Mouse (Mus musculus) embryonic facial prominence, embryonic 11.5 days (tissue): ENCODE results near the gene Sez6l2. TPM values are rescaled to one million over a fixed set of nuclear protein-coding genes. Genes with fewer than 3 reads are reported as not detected.
"Not testable (repeated sequence)": the region's sequence is repeated elsewhere in the genome, so short reads cannot be mapped to it uniquely, and the experiment has no call there.

Experiments used
- ATAC-seq: fragments of 200-750 bp; cut with Nextera tagmentation; replicated peaks from 2 replicates; pipeline ENCODE4 v1.8.0; 2017; ENCODE audit warnings: low read depth; ENCODE audit not compliant: insufficient number of reproducible peaks, low FRiP score, low TSS enrichment
- DNase-seq: peaks from one replicate; pipeline ENCODE4 v3.0.0-alpha.2; 2015; ENCODE audit warnings: low spot score
- H3K27ac ChIP-seq: fragments of 300-500 bp; sonication (generic); replicated peaks from 2 replicates; pipeline ENCODE4 v1.5.1; 2014; ENCODE audit warnings: mild to moderate bottlenecking, low read depth, low read length, control low read depth
- H3K27me3 ChIP-seq: fragments of 300-500 bp; sonication (generic); 2 replicates; pipeline ENCODE4 v1.6.1; 2014; ENCODE audit warnings: mild to moderate bottlenecking, low read length, moderate library complexity, mixed read lengths; ENCODE audit not compliant: control insufficient read depth, insufficient read depth
- H3K36me3 ChIP-seq: fragments of 300-500 bp; sonication (generic); replicated peaks from 2 replicates; pipeline ENCODE4 v1.6.1; 2014; ENCODE audit warnings: low read depth, mild to moderate bottlenecking, low read length, moderate library complexity, mixed read lengths; ENCODE audit not compliant: control insufficient read depth, insufficient read depth
- H3K4me1 ChIP-seq: fragments of 300-500 bp; sonication (generic); 2 replicates; pipeline ENCODE4 v1.6.1; 2014; ENCODE audit warnings: low read length, mixed read lengths; ENCODE audit not compliant: control insufficient read depth, insufficient read depth
- H3K4me2 ChIP-seq: fragments of 300-500 bp; sonication (generic); 2 replicates; pipeline ENCODE4 v1.6.1; 2014; ENCODE audit warnings: low read depth, mild to moderate bottlenecking, control low read depth, low read length, moderate library complexity
- H3K4me3 ChIP-seq: fragments of 300-500 bp; sonication (generic); 2 replicates; pipeline ENCODE4 v1.5.1; 2014; ENCODE audit warnings: low read depth, low read length, control low read depth
- H3K9ac ChIP-seq: fragments of 300-500 bp; sonication (generic); replicated peaks from 2 replicates; pipeline ENCODE4 v1.6.1; 2014; ENCODE audit warnings: mild to moderate bottlenecking, control low read depth, low read length
- H3K9me3 ChIP-seq: fragments of 300-500 bp; sonication (generic); replicated peaks from 2 replicates; pipeline ENCODE4 v1.6.1; 2016; ENCODE audit warnings: mild to moderate bottlenecking, low read length, inconsistent platforms, mixed read lengths; ENCODE audit not compliant: control insufficient read depth
- WGBS: fragments of 180-500 bp; shearing (Covaris S2); extraction: QIAGEN DNeasy Blood & Tissue Kit; methylation state at CpG from one replicate; pipeline ENCODE4 v1.1.7; 2014; 5-methylcytosine and 5-hydroxymethylcytosine counted together
- polyA plus RNA-seq: library from polyadenylated mRNA; unstranded; fragments of >200 nt; fragmentation: Nextera tagmentation; extraction: Ambion mirVana; gene quantifications from 2 replicates; pipeline ENCODE4 v1.2.1, GENCODE M21; 2014

The Sez6l2 gene
- polyA plus RNA-seq: 1.2 and 3.2 TPM in 2 replicates

GRCm38 (mm10) chr7:126949793-126950646 lies at the start of gene Sez6l2:
Gene Sez6l2 (plus strand): TSS chr7:126950563.
- Histone ChIP-seq H3K4me1 (peaks cover 2% of the 10 kb centered on the region; the same call in 1 of the 2 replicates), H3K9ac (0 out of 2 replicates have a peak within 1 kb of the TSS, but pooled peaks have one; percentile 22), H3K9me3 (no peaks in the 10 kb centered on the region), H3K27me3 (peaks cover 13% of the 10 kb centered on the region), H3K36me3 (no peaks in the 10 kb centered on the region), H3K27ac (no peak within 1 kb of the TSS), H3K4me3 (peak within 1 kb of the TSS; percentile 32), H3K4me2 (peak within 1 kb of the TSS; percentile 88)
- ATAC-seq (peak; percentile 91), DNase-seq (peak; percentile 95)
- under 1% methylated on average over 42 of the region's 42 CpGs for WGBS

- H3K4me1 ChIP-seq: no peaks in the 10 kb centered on the region
- no peaks in the 10 kb centered on the region for H3K27me3 ChIP-seq
- 81% methylated on average over 3 of the region's 3 CpGs for WGBS
- H3K36me3 ChIP-seq: no peaks in the 10 kb centered on the region
- ATAC-seq: no peak
- no peak overlapping the region for H3K9ac ChIP-seq
- H3K4me3 ChIP-seq: no peak overlapping the region
- no peaks in the 10 kb centered on the region for H3K9me3 ChIP-seq
- no peak overlapping the region for H3K27ac ChIP-seq
- H3K4me2 ChIP-seq: no peak overlapping the region
- no peak for DNase-seq
Measured at GRCm38 (mm10) chr7:126905590-126905989, 44.8 kb upstream of the Sez6l2 start.

DNA sequence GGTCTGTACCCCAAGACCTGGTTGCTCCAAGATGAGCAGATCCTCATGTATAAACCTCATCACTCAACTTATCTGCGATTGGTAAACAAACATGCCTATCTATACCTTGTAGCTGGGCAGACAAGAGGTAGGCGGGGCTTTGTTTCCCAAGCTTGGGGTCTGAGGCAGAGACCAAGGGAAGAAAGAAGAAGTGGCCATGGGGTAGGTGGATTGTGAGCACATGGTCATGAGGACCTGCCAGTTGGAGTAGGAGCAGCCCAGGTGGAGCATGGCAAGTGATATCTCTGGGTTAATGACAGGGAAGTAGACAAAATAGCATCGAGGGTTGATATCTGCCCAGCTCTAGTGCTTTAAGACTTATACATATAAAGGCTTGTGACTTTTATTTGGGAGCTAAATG lies 35.5 kb upstream of the Sez6l2 start:
- Histone ChIP-seq H3K9me3 (no peaks in the 10 kb centered on the region), H3K36me3 (no peaks in the 10 kb centered on the region), H3K27ac (no peak overlapping the region), H3K4me2 (no peak overlapping the region), H3K4me1 (no peaks in the 10 kb centered on the region), H3K9ac (no peak overlapping the region), H3K4me3 (no peak overlapping the region), H3K27me3 (no peaks in the 10 kb centered on the region)
- WGBS: 91% methylated on average over 3 of the region's 3 CpGs
- no peak for ATAC-seq
- no peak for DNase-seq

DNA sequence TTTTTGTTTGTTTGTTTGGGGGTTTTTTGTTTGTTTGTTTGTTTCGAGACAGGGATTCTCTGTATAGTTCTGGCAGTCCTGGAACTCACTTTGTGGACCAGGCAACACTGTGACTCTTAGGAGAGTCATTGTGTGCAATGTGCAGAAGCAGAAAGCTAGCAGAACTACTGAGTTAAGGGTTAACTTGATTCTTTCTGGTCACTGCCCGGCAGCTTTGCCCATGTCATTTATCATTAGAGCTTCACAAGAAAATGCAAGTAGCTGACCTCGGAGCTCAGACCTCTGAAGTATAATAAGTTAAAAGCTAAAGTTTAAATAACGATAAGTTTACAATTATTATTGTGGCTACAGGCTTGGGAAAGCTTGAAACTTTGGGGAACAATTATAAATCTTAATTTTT lies 32.0 kb upstream of the Sez6l2 start:
- H3K9me3 ChIP-seq, H3K4me1 ChIP-seq, H3K4me3 ChIP-seq, ATAC-seq, DNase-seq, H3K27me3 ChIP-seq, H3K27ac ChIP-seq, H3K4me2 ChIP-seq, H3K36me3 ChIP-seq, H3K9ac ChIP-seq: not testable (repeated sequence)
- WGBS: 45% methylated on average over 4 of the region's 4 CpGs

DNA sequence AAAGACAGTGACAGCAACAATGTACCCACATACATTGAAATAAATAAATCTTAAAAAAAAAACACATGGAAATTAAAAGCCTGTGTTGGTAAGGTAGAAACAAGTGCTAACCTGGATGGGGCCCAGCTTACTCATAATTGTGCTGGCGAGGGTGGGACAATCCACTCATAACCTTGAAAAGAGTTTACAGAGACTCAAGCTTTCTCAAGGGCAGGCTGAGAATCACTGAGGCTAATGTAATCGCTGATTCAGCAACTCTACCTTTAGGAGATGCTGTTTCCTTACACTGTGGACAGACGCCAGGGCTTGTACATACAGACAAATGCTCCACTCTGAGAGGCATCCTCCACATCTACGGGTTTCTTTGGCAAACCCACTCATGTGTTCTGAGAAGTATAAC lies 30.4 kb upstream of the Sez6l2 start:
- no peak for ATAC-seq
- Histone ChIP-seq H3K27me3 (no peaks in the 10 kb centered on the region), H3K27ac (no peak overlapping the region), H3K4me2 (no peak overlapping the region), H3K9ac (no peak overlapping the region), H3K4me3 (no peak overlapping the region), H3K36me3 (no peaks in the 10 kb centered on the region), H3K9me3 (no peaks in the 10 kb centered on the region), H3K4me1 (no peaks in the 10 kb centered on the region)
- DNase-seq: no peak
- 81% methylated on average over 4 of the region's 4 CpGs for WGBS

- WGBS: 80% methylated on average over 2 of the region's 2 CpGs
- DNase-seq: no peak
- Histone ChIP-seq H3K4me1 (no peaks in the 10 kb centered on the region), H3K27me3 (no peaks in the 10 kb centered on the region), H3K9ac (no peak overlapping the region), H3K27ac (no peak overlapping the region), H3K9me3 (no peaks in the 10 kb centered on the region), H3K4me3 (no peak overlapping the region), H3K4me2 (no peak overlapping the region), H3K36me3 (no peaks in the 10 kb centered on the region)
- ATAC-seq: no peak
Measured at GRCm38 (mm10) chr7:126921563-126921962, 28.8 kb upstream of the Sez6l2 start.

- Histone ChIP-seq H3K4me2 (no peak within 1 kb of the TSS), H3K4me1 (no peaks in the 10 kb centered on the region), H3K4me3 (no peak within 1 kb of the TSS), H3K9me3 (no peaks in the 10 kb centered on the region), H3K9ac (no peak within 1 kb of the TSS), H3K27me3 (no peaks in the 10 kb centered on the region), H3K27ac (no peak within 1 kb of the TSS), H3K36me3 (no peaks in the 10 kb centered on the region)
- 0 out of 2 replicates have a peak, but pooled peaks have one; percentile 48 for ATAC-seq
- peak; percentile 15 for DNase-seq
- 68% methylated on average over 5 of the region's 5 CpGs for WGBS
Measured at GRCm38 (mm10) chr7:126922624-126923060, 27.7 kb upstream of the Sez6l2 start, which contains the start of gene Tmem219. Gene Tmem219 (minus strand): TSS chr7:126922917.

- Histone ChIP-seq H3K9me3 (no peaks in the 10 kb centered on the region), H3K9ac (no peak overlapping the region), H3K27me3 (no peaks in the 10 kb centered on the region), H3K4me1 (no peaks in the 10 kb centered on the region), H3K27ac (no peak overlapping the region), H3K36me3 (no peaks in the 10 kb centered on the region), H3K4me3 (no peak overlapping the region), H3K4me2 (no peak overlapping the region)
- DNase-seq: no peak
- ATAC-seq: no peak
- 78% methylated on average over 5 of the region's 5 CpGs for WGBS
Measured at GRCm38 (mm10) chr7:126923999-126924398, 26.4 kb upstream of the Sez6l2 start.
